Mouse (Mus musculus) frontal cortex, adult (tissue): ENCODE results near the gene Sv2b.

ENCODE experiments used
- ATAC-seq: cut with Nextera tagmentation; 2 replicates; pipeline ENCODE4 v1.9.2; 2017; ENCODE audit warnings: mild to moderate bottlenecking, moderate library complexity, mixed read lengths; ENCODE audit not compliant: low TSS enrichment

Gene Sv2b

GRCm38 (mm10) chr7:75292246-75292645 is 16.8 kb downstream of the Sv2b start:
- ATAC-seq = peak; percentile 36

DNA sequence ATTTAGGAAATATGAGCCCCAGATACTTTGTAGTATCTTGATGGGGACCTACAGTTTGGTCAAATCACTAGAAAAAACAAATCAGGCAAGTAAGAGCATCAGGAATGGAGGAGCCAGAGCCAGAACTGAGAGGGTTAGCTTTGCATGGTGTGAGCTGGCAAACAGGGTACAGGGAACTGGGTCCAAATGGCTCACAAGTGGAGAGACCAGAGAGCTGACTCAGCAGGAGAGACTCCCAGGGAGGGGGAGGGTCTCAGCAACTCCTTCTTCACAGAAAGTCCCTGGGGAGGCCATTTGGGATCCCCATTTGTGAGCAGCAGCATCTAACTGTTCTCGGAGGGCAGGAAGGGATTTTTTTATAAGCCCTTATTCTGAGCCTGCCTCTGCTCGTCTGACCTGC is 18.5 kb downstream of the Sv2b start:
- no peak for ATAC-seq

DNA sequence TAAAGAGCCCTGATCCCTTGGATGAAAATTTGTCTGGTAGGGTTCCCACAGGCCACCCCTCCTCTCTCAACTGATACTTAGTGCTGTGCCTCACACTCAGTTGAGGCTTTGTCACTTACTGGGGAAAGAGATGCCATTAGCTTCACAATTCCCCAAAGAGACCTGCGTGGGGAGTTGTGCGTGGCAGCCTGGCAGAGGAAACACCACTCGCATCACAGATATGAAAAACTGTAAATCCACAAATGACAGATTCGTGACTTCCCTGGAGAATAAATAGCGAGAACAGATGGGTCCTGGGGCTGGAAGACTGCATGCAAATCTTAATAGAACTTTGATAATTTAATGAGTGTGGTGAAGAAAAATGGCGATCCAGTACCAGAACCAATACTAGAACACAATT is 21.8 kb downstream of the Sv2b start:
- ATAC-seq = peak; percentile 72

- ATAC-seq = peak; percentile 15; the same call in 1 of the 2 replicates
Observed at GRCm38 (mm10) chr7:75282951-75283350, 26.1 kb downstream of the Sv2b start.

- peak; percentile 64 for ATAC-seq
Observed at GRCm38 (mm10) chr7:75282080-75282650, 26.9 kb downstream of the Sv2b start.

- no peak for ATAC-seq
Observed at GRCm38 (mm10) chr7:75281106-75281505, 28.0 kb downstream of the Sv2b start.

DNA sequence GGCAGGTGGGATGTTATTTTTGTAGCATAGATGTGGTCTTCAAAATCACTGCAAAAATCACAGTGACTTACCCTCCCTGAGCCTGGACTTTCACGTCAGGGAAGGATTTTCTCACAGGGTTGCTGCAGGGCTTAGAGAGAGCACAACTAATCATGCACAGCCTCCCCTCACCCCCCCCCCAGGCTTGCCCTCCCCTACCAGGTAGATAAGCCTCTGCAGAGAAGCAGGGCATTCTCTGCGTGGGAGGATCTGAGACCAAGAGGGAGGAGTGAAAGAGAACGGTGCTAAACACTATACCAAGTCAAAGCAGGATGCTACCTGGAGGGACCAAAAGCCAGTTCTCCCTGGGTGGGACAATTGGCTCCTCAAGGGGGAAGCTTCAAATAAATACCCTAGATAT is 31.2 kb downstream of the Sv2b start:
- no peak for ATAC-seq

GRCm38 (mm10) chr7:75276739-75277138 is 32.3 kb downstream of the Sv2b start:
- ATAC-seq = 0 out of 2 replicates have a peak, but pooled peaks have one; percentile 12

DNA sequence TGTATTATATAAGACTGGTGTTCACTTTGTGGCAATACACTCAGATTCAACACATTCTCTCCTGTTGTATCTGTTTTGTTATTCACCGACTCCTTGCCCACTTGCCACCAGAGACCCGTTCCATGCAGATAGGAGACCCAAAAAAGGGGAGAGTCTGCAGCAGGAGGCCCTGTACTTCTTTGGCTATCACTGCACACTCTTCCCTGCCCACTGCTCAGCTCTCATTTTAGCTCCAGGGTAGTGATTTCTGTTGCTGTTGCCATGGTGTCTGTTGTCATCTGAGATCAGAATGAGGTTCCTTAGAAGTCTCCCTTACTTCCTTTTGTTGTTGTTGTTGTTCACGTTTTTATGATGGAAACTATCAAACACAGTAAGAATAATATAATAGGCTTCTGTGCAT is 34.5 kb downstream of the Sv2b start:
- peak; percentile 21; the same call in 1 of the 2 replicates for ATAC-seq

GRCm38 (mm10) chr7:75273633-75274032 is 35.4 kb downstream of the Sv2b start:
- no peak for ATAC-seq

GRCm38 (mm10) chr7:75271921-75272381 is 37.1 kb downstream of the Sv2b start:
- peak; percentile 71 for ATAC-seq

GRCm38 (mm10) chr7:75271306-75271705 is 37.8 kb downstream of the Sv2b start:
- no peak for ATAC-seq

GRCm38 (mm10) chr7:75267236-75267635 is 41.8 kb downstream of the Sv2b start:
- ATAC-seq = peak; percentile 27; the same call in 1 of the 2 replicates

GRCm38 (mm10) chr7:75265241-75265640 is 43.8 kb downstream of the Sv2b start:
- peak; percentile 72 for ATAC-seq

GRCm38 (mm10) chr7:75259945-75260344 is 49.1 kb downstream of the Sv2b start:
- ATAC-seq = no peak

DNA sequence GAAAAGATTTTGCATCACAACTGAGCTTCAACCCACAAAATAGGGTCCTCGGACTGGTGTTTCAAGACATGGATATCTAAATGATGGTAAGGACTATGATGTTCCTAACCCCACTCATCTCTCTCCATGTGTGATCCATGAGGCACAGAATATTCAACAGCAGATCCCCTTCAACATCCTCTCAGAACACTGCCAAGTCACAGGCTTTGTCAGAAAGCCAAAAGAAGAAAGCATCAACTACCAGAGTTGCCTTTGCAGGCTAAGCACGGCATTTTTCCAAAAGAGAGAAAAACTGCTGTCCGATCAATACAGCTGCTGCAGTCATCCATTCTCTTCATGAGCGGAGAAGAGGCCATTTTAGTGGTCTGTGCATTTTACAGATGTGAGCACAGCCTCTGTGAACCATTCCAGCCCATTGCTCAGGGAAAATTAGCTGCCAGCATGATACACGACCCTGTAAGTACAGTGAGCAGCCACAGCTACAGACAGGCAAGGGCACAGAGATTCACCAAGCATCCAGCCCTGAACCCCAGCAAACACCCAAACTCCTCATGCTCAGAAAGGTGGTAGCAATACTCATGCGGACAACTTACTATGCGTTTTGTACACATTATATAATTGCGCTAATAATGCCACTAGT is 55.3 kb downstream of the Sv2b start:
- peak; percentile 69 for ATAC-seq

- peak; percentile 47; the same call in 1 of the 2 replicates for ATAC-seq
Observed at GRCm38 (mm10) chr7:75240754-75241507, 68.1 kb downstream of the Sv2b start.

DNA sequence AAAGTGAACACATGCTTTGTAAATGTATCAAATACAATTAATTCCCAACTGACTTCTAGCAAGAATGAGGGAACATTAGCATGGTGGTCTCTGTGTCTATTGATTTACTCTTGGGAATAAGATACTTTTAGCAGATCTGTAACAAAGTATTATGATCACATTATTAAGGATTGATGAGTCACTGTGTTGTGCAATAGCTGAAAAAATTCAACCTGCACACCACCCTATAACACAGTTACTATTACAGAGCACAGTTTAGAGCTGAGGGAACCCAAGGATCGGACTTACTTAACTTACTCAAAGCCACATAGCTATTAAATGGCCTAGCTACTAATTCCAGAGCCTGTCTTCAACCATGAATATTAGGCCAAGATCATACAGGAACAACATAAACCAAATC is 72.7 kb downstream of the Sv2b start:
- no peak for ATAC-seq

- ATAC-seq = peak; percentile 51
Observed at GRCm38 (mm10) chr7:75224206-75224605, 84.9 kb downstream of the Sv2b start.

- peak; percentile 19; the same call in 1 of the 2 replicates for ATAC-seq
Observed at GRCm38 (mm10) chr7:75222704-75223431, 86.2 kb downstream of the Sv2b start.

GRCm38 (mm10) chr7:75220786-75221185 is 88.3 kb downstream of the Sv2b start:
- 0 out of 2 replicates have a peak, but pooled peaks have one; percentile 18 for ATAC-seq

- no peak for ATAC-seq
Observed at GRCm38 (mm10) chr7:75220296-75220695, 88.8 kb downstream of the Sv2b start.
